Mouse (Mus musculus) MEL (cell line): ENCODE data around the gene Trmt6.

Experiments
- CTCF ChIP-seq, 3 experiments: IDR thresholded peaks in 2 of 3; conservative IDR thresholded peaks in 1 of 3; 2 replicates each; pipeline ENCODE4 v1.5.1; 2011 to 2012; ENCODE audit warnings: low read length in 3 of 3, low read depth in 2 of 3, mild to moderate bottlenecking in 2 of 3, improper control_type of control experiment in 1 of 3, inconsistent platforms in 1 of 3, mixed read lengths in 1 of 3, moderate library complexity in 1 of 3; ENCODE audit not compliant: control insufficient read depth in 1 of 3, insufficient read depth in 1 of 3, poor library complexity in 1 of 3, severe bottlenecking in 1 of 3
- EP300 ChIP-seq, 2 experiments: IDR thresholded peaks; 2 replicates each; pipeline ENCODE4 v1.6.1; 2011; ENCODE audit warnings: improper control_type of control experiment in 2 of 2, low read length in 2 of 2, low read depth in 1 of 2, mild to moderate bottlenecking in 1 of 2
- POLR2A ChIP-seq, 2 experiments: IDR thresholded peaks; 2 replicates each; pipeline ENCODE4 v1.6.1; 2011 to 2012; ENCODE audit warnings: low read length in 2 of 2, mild to moderate bottlenecking in 2 of 2, control low read depth in 1 of 2, improper control_type of control experiment in 1 of 2, low read depth in 1 of 2, moderate library complexity in 1 of 2; ENCODE audit not compliant: control insufficient read depth in 1 of 2, insufficient read depth in 1 of 2, poor library complexity in 1 of 2
- POLR2AphosphoS2 ChIP-seq: IDR thresholded peaks from 2 replicates; pipeline ENCODE4 v1.6.1; 2011; ENCODE audit warnings: low read length, improper control_type of control experiment

DNA sequence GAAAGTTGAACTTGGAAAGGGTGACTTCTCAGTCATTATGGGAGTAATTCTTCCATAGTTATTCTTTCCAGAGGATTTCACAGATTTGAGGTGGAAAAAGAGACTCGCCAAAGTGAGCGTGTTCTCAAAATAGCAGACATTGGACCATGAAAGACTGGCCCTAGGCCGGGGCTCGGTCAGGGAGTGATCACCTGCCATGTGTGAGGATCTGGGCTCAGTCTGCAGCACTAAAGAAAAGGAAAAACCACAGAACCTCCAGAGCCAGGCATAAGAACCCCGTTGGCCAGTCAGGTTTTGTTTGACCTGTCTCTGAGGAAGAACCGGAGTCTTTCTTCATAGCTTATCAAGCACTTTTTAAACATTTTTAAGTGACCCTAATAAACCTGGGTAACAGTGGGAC lies 31.8 kb downstream of the Trmt6 start:
- TF ChIP-seq CTCF (IDR thresholded peaks at IDR 0.05 in 2 of 3, conservative IDR thresholded peaks at IDR 0.05 in 1 of 3; ENCODE audit: control insufficient read depth in 1 of 3, insufficient read depth in 1 of 3, low read depth in 2 of 3, low read length in 3 of 3, poor library complexity in 1 of 3, severe bottlenecking in 1 of 3) (no peak), POLR2A (IDR thresholded peaks at IDR 0.05; ENCODE audit: control insufficient read depth in 1 of 2, insufficient read depth in 1 of 2, low read depth in 1 of 2, low read length in 2 of 2, poor library complexity in 1 of 2) (no peak), POLR2AphosphoS2 (no peak), EP300 (IDR thresholded peaks at IDR 0.05; ENCODE audit: low read depth in 1 of 2, low read length in 2 of 2) (no peak)
